Mouse (Mus musculus): Measurements from ENCODE around the gene Zfp672.

GRCm38 (mm10) chr11:58275756-58276155 is 54.4 kb downstream of the Zfp672 start:
- no peak for TF ChIP-seq CTCF (IDR thresholded peaks at IDR 0.05; ENCODE audit: control insufficient read depth, insufficient read depth, low read length)
- TF ChIP-seq POLR2A (IDR thresholded peaks at IDR 0.05; ENCODE audit: borderline replicate concordance, control insufficient read depth, low read depth, low read length): no peak
